17 mouse cellular contexts compared by ENCODE assay signal in the genomic region with DNA sequence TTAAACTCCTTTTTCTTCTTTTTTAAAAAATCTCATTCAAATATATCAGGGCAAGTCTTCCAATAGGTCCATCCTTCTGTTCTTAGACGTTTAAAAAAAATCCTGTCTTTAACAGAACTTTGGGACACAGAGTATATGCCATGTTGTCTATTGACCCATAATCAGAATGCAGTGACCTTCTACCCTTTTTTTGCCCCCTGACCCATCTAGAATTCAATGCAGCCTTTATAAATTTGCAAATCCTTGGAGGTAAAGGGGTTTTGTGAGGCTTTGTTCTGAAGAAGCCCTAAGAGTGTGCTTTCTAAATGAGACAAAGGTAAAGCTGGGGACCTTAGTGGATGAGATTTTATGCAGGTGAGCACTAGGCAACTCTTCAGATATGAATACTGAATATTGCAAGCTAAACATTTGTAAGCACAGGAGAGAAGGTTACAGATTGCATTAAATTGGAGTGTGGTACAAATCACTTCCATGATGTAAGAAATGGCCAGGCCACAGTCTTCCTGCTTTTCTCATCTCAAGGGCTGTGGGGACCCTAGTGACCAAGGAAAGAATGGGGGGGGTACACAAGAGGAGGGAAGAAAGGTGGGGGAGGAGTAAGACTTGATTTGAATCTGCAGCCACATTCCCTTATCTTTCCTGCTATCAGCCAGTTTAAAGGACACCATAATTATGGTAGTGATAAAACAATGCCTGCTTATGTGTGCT. TPM values are rescaled to one million over a fixed set of nuclear protein-coding genes. Genes with fewer than 3 reads are reported as not detected.
DNase-seq lines count a peak whose midpoint lies in the region; ATAC-seq lines count a peak whose summit lies in the region.
"Had no signal": no experiment of that assay in that cellular context is flagged by ENCODE, and none has a peak within 500 bp of the region (broad histone marks: within the 10 kb centered on the region; RNA-seq: fewer than 3 reads in every experiment).

No protein-coding gene starts in this region.

- H3K27me3 ChIP-seq in heart, embryonic 13.5 days (replicated peaks): no peaks in the 10 kb centered on the region
- H3K27me3 ChIP-seq in midbrain, embryonic 12.5 days: no peaks in the 10 kb centered on the region
- no peaks in the 10 kb centered on the region for H3K27me3 ChIP-seq in midbrain, embryonic 16.5 days (ENCODE audit: control insufficient read depth, insufficient read depth, low read depth, low read length)
- no peaks in the 10 kb centered on the region for H3K27me3 ChIP-seq in forebrain, embryonic 11.5 days (ENCODE audit: control insufficient read depth, insufficient read depth, low read length)
- H3K27me3 ChIP-seq in neural tube, embryonic 13.5 days: no peaks in the 10 kb centered on the region

- WGBS in heart, embryonic 13.5 days: 68% methylated on average over 1 of the region's 1 CpGs
- WGBS in midbrain, embryonic 12.5 days: 8% methylated on average over 1 of the region's 1 CpGs
- WGBS in midbrain, embryonic 16.5 days: 33% methylated on average over 1 of the region's 1 CpGs
- WGBS in forebrain, embryonic 11.5 days: 5% methylated on average over 1 of the region's 1 CpGs
- 22% methylated on average over 1 of the region's 1 CpGs for WGBS in neural tube, embryonic 13.5 days

- H3K4me1 ChIP-seq in heart, embryonic 13.5 days: peaks cover 48% of the 10 kb centered on the region
- peaks cover 40% of the 10 kb centered on the region for H3K4me1 ChIP-seq in midbrain, embryonic 12.5 days
- peaks cover 37% of the 10 kb centered on the region for H3K4me1 ChIP-seq in midbrain, embryonic 16.5 days (ENCODE audit: control insufficient read depth, insufficient read depth, low read length)
- peaks cover 21% of the 10 kb centered on the region for H3K4me1 ChIP-seq in forebrain, embryonic 11.5 days (replicated peaks; ENCODE audit: control insufficient read depth, insufficient read depth, low read length)
- peaks cover 71% of the 10 kb centered on the region for H3K4me1 ChIP-seq in neural tube, embryonic 13.5 days (replicated peaks)

- DNase-seq in heart, adult 9 months (ENCODE audit: low spot score in 2 of 2): no peak
- no peak for DNase-seq in forebrain, embryonic 11.5 days (ENCODE audit: low spot score)
- no peak for DNase-seq in right cerebral cortex, postnatal 10 days (ENCODE audit: low spot score in 2 of 2)
- DNase-seq in urinary bladder, postnatal 25 days (ENCODE audit: low spot score): no peak
- DNase-seq: cerebellum, adult 9-10 months; kidney, adult 11 months; right cerebral cortex, adult 18-20 months; thymus, postnatal 25 days had no signal

- H3K9me3 ChIP-seq in heart, embryonic 13.5 days: no peaks in the 10 kb centered on the region
- no peaks in the 10 kb centered on the region for H3K9me3 ChIP-seq in midbrain, embryonic 12.5 days
- no peaks in the 10 kb centered on the region for H3K9me3 ChIP-seq in midbrain, embryonic 16.5 days (replicated peaks; ENCODE audit: control insufficient read depth, low read length, poor library complexity, severe bottlenecking)
- H3K9me3 ChIP-seq in forebrain, embryonic 11.5 days (ENCODE audit: control insufficient read depth, low read length): no peaks in the 10 kb centered on the region
- no peaks in the 10 kb centered on the region for H3K9me3 ChIP-seq in neural tube, embryonic 13.5 days

- H3K4me2 ChIP-seq in heart, embryonic 13.5 days: no peak overlapping the region; the same call in 1 of the 2 replicates
- H3K4me2 ChIP-seq in midbrain, embryonic 12.5 days (replicated peaks): peak overlapping the region; percentile 81; the same call in 1 of the 2 replicates
- H3K4me2 ChIP-seq in midbrain, embryonic 16.5 days (ENCODE audit: low read length): no peak overlapping the region
- peak overlapping the region; percentile 28; the same call in 1 of the 2 replicates for H3K4me2 ChIP-seq in forebrain, embryonic 11.5 days (ENCODE audit: low read depth, low read length, severe bottlenecking)
- H3K4me2 ChIP-seq in neural tube, embryonic 13.5 days: no peak overlapping the region; the same call in 1 of the 2 replicates

- H3K9ac ChIP-seq in heart, embryonic 13.5 days: no peak overlapping the region
- peak overlapping the region; percentile 28; the same call in 1 of the 2 replicates for H3K9ac ChIP-seq in midbrain, embryonic 12.5 days (replicated peaks)
- no peak overlapping the region for H3K9ac ChIP-seq in midbrain, embryonic 16.5 days (ENCODE audit: low read depth, low read length)
- peak overlapping the region; percentile 99 for H3K9ac ChIP-seq in forebrain, embryonic 11.5 days (ENCODE audit: low read length)
- H3K9ac ChIP-seq in neural tube, embryonic 13.5 days: peak overlapping the region; percentile 45; the same call in 1 of the 2 replicates

- ATAC-seq in heart, embryonic 13.5 days (ENCODE audit: extremely low read depth, insufficient number of reproducible peaks, low FRiP score, low TSS enrichment): no peak
- no peak for ATAC-seq in midbrain, embryonic 12.5 days (ENCODE audit: low FRiP score, low read depth)
- no peak for ATAC-seq in midbrain, embryonic 16.5 days
- no peak for ATAC-seq in forebrain, embryonic 11.5 days (replicated peaks; ENCODE audit: low FRiP score)
- ATAC-seq in neural tube, embryonic 13.5 days (ENCODE audit: low read depth): no peak
- ATAC-seq: activated CD4-positive, CD25-positive, alpha-beta regulatory T cell, adult 4 months had no signal

- H3K27ac ChIP-seq in heart, embryonic 13.5 days (replicated peaks): 0 out of 2 replicates have a peak overlapping the region, but pooled peaks have one; percentile 100
- peak overlapping the region; percentile 100 for H3K27ac ChIP-seq in midbrain, embryonic 12.5 days (replicated peaks)
- no peak overlapping the region for H3K27ac ChIP-seq in midbrain, embryonic 16.5 days (ENCODE audit: low read length)
- peak overlapping the region; percentile 100 for H3K27ac ChIP-seq in forebrain, embryonic 11.5 days (ENCODE audit: low read depth, low read length)
- peak overlapping the region; percentile 73 for H3K27ac ChIP-seq in neural tube, embryonic 13.5 days (replicated peaks)
- H3K27ac ChIP-seq: left cerebral cortex, adult 2 months had no signal

- H3K4me3 ChIP-seq in heart, embryonic 13.5 days: no peak overlapping the region
- H3K4me3 ChIP-seq in midbrain, embryonic 12.5 days: no peak overlapping the region
- no peak overlapping the region for H3K4me3 ChIP-seq in midbrain, embryonic 16.5 days (ENCODE audit: low read depth, low read length)
- H3K4me3 ChIP-seq in forebrain, embryonic 11.5 days (ENCODE audit: low read depth, low read length): no peak overlapping the region
- H3K4me3 ChIP-seq in neural tube, embryonic 13.5 days: no peak overlapping the region
- H3K4me3 ChIP-seq: left cerebral cortex, adult 2 months had no signal

- H3K36me3 ChIP-seq in heart, embryonic 13.5 days: no peaks in the 10 kb centered on the region
- no peaks in the 10 kb centered on the region for H3K36me3 ChIP-seq in midbrain, embryonic 12.5 days
- H3K36me3 ChIP-seq in midbrain, embryonic 16.5 days (ENCODE audit: control insufficient read depth, insufficient read depth, low read length): no peaks in the 10 kb centered on the region
- H3K36me3 ChIP-seq in forebrain, embryonic 11.5 days (ENCODE audit: control insufficient read depth, insufficient read depth, low read length): no peaks in the 10 kb centered on the region
- H3K36me3 ChIP-seq in neural tube, embryonic 13.5 days: no peaks in the 10 kb centered on the region

RNA-seq across cellular contexts. Expression of gene Mllt10, which starts 1.6 kb away (rescaled TPM):
- polyA plus RNA-seq in heart, embryonic 13.5 days (2015; fragmentation: Nextera tagmentation; extraction: Ambion mirVana): 32.5 and 42.5 TPM in 2 replicates
- 64.9 and 70.4 TPM in 2 replicates for polyA plus RNA-seq in midbrain, embryonic 12.5 days (2016; fragmentation: Nextera tagmentation; extraction: Ambion mirVana)
- polyA plus RNA-seq in midbrain, embryonic 16.5 days (2015; fragmentation: Nextera tagmentation; extraction: Ambion mirVana): 43.7 and 45.8 TPM in 2 replicates
- polyA plus RNA-seq in forebrain, embryonic 11.5 days (2014; fragmentation: Nextera tagmentation; extraction: Ambion mirVana): 52.9 and 54.2 TPM in 2 replicates
- 62.3 and 63.1 TPM in 2 replicates for polyA plus RNA-seq in neural tube, embryonic 13.5 days (2015; fragmentation: Nextera tagmentation; extraction: Ambion mirVana)

RNA-seq across cellular contexts. Expression of gene Skida1, which starts 4.5 kb away (rescaled TPM):
- polyA plus RNA-seq in heart, embryonic 13.5 days (2015; fragmentation: Nextera tagmentation; extraction: Ambion mirVana): 5.5 and 6.6 TPM in 2 replicates
- 23.8 and 26.6 TPM in 2 replicates for polyA plus RNA-seq in midbrain, embryonic 12.5 days (2016; fragmentation: Nextera tagmentation; extraction: Ambion mirVana)
- polyA plus RNA-seq in midbrain, embryonic 16.5 days (2015; fragmentation: Nextera tagmentation; extraction: Ambion mirVana): 5.0 and 7.4 TPM in 2 replicates
- polyA plus RNA-seq in forebrain, embryonic 11.5 days (2014; fragmentation: Nextera tagmentation; extraction: Ambion mirVana): 20.2 and 23.3 TPM in 2 replicates
- 8.2 and 9.2 TPM in 2 replicates for polyA plus RNA-seq in neural tube, embryonic 13.5 days (2015; fragmentation: Nextera tagmentation; extraction: Ambion mirVana)

RNA-seq across cellular contexts. Expression of gene A930004D18Rik, which starts 15.9 kb away (rescaled TPM):
- 11.3 and 12.0 TPM in 2 replicates for polyA plus RNA-seq in heart, embryonic 13.5 days (2015; fragmentation: Nextera tagmentation; extraction: Ambion mirVana)
- polyA plus RNA-seq in midbrain, embryonic 12.5 days (2016; fragmentation: Nextera tagmentation; extraction: Ambion mirVana): 20.5 and 21.5 TPM in 2 replicates
- 7.5 and 10.8 TPM in 2 replicates for polyA plus RNA-seq in midbrain, embryonic 16.5 days (2015; fragmentation: Nextera tagmentation; extraction: Ambion mirVana)
- 12.2 and 15.4 TPM in 2 replicates for polyA plus RNA-seq in forebrain, embryonic 11.5 days (2014; fragmentation: Nextera tagmentation; extraction: Ambion mirVana)
- polyA plus RNA-seq in neural tube, embryonic 13.5 days (2015; fragmentation: Nextera tagmentation; extraction: Ambion mirVana): 8.8 and 12.3 TPM in 2 replicates

RNA-seq across cellular contexts. Expression of gene H2al2a, which starts 56.6 kb away (rescaled TPM):
- polyA plus RNA-seq in heart, embryonic 13.5 days (2015; fragmentation: Nextera tagmentation; extraction: Ambion mirVana): not detected in 2 replicates
- polyA plus RNA-seq in midbrain, embryonic 12.5 days (2016; fragmentation: Nextera tagmentation; extraction: Ambion mirVana): not detected in 2 replicates
- not detected in 2 replicates for polyA plus RNA-seq in midbrain, embryonic 16.5 days (2015; fragmentation: Nextera tagmentation; extraction: Ambion mirVana)
- not detected in 2 replicates for polyA plus RNA-seq in forebrain, embryonic 11.5 days (2014; fragmentation: Nextera tagmentation; extraction: Ambion mirVana)
- not detected in 2 replicates for polyA plus RNA-seq in neural tube, embryonic 13.5 days (2015; fragmentation: Nextera tagmentation; extraction: Ambion mirVana)
- polyA plus RNA-seq: activated CD4-positive, CD25-positive, alpha-beta regulatory T cell, adult 4 months; C2C12; large intestine, adult 2 months; liver, embryonic 11.5 days had no signal

Comparison
In these comparisons a context has a peak if more than half of its experiments do, and no peak if none do; other contexts are left out.
1. H3K4me2 ChIP-seq: peak in midbrain, embryonic 12.5 days (single experiment) and forebrain, embryonic 11.5 days (single experiment); none in heart, embryonic 13.5 days (single experiment), midbrain, embryonic 16.5 days (single experiment) and neural tube, embryonic 13.5 days (single experiment).
2. H3K9ac ChIP-seq: peak in midbrain, embryonic 12.5 days (single experiment), forebrain, embryonic 11.5 days (single experiment) and neural tube, embryonic 13.5 days (single experiment); none in heart, embryonic 13.5 days (single experiment) and midbrain, embryonic 16.5 days (single experiment).